Mouse (Mus musculus): Measurements from ENCODE around the gene Arhgap10. TPM values are rescaled to one million over a fixed set of nuclear protein-coding genes. Genes with fewer than 3 reads are reported as not detected.
"Not testable (repeated sequence)": the region's sequence is repeated elsewhere in the genome, so short reads cannot be mapped to it uniquely, and the experiment has no call there.

The Arhgap10 gene
- polyA plus RNA-seq, 1 experiment from 2014 or later = 34.1 TPM

GRCm38 (mm10) chr8:77327326-77327725 is 190.4 kb downstream of the Arhgap10 start:
- H3K27ac ChIP-seq = no peak overlapping the region
- no peak overlapping the region for H3K9ac ChIP-seq
- H3K4me2 ChIP-seq = no peak overlapping the region
- ATAC-seq (replicated peaks; ENCODE audit: low FRiP score) = no peak
- no peaks in the 10 kb centered on the region for H3K27me3 ChIP-seq
- H3K9me3 ChIP-seq (replicated peaks) = no peaks in the 10 kb centered on the region
- no peak overlapping the region for H3K4me3 ChIP-seq (replicated peaks)
- 91% methylated on average over 4 of the region's 4 CpGs for WGBS
- 0 out of 2 replicates have a peak, but pooled peaks cover under 1% of the 10 kb centered on the region for H3K36me3 ChIP-seq
- H3K4me1 ChIP-seq = peaks cover 29% of the 10 kb centered on the region

DNA sequence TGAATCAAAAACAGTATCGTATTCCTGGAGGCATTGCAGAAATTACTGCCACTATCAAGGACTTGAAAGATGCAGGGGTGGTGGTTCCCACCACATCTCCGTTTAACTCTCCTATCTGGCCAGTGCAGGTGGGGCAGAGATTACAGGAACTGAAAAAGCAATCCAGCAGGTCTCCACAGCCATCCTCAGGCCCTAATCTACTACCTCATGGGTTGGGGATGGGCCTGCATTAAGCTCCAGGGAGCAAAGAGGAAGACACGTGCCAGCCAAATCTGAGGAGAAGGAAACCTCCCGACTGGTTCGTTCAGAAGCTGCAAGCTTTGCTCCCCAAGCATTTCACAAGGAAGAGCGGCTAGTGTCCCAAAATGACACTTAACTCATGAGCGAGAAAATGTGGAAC is 195.0 kb downstream of the Arhgap10 start:
- not testable (repeated sequence) for H3K4me3 ChIP-seq (replicated peaks); H3K9me3 ChIP-seq (replicated peaks); H3K9ac ChIP-seq; H3K4me2 ChIP-seq; H3K36me3 ChIP-seq; ATAC-seq (replicated peaks; ENCODE audit: low FRiP score); H3K27ac ChIP-seq; H3K4me1 ChIP-seq; H3K27me3 ChIP-seq
- 80% methylated on average over 6 of the region's 7 CpGs for WGBS

DNA sequence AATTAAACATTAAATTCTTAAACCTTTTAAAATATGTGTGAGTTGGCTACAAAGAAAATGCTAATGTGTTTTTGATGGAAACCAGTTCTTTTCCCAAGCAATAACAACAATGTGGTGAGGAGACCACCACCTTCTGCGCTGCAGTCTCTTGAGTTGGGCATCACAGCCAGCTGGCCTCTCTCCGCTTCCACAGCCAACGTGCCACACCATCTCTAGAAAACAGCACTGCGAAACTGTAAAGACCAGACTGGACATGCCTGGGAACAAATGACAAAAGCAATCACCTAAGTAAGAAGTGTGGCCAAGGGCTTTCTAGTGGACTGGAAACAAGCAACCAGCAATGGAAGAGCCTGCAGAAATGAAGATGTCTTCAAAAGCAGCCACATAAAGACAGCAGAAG is 195.9 kb downstream of the Arhgap10 start:
- H3K4me1 ChIP-seq = 0 out of 2 replicates have a peak, but pooled peaks cover 2% of the 10 kb centered on the region
- H3K4me3 ChIP-seq (replicated peaks) = no peak overlapping the region
- no peaks in the 10 kb centered on the region for H3K27me3 ChIP-seq
- ATAC-seq (replicated peaks; ENCODE audit: low FRiP score) = no peak
- H3K9me3 ChIP-seq (replicated peaks) = no peaks in the 10 kb centered on the region
- 0 out of 2 replicates have a peak, but pooled peaks cover 6% of the 10 kb centered on the region for H3K36me3 ChIP-seq
- no peak overlapping the region for H3K9ac ChIP-seq
- no peak overlapping the region for H3K4me2 ChIP-seq
- H3K27ac ChIP-seq = no peak overlapping the region
- WGBS = 93% methylated on average over 4 of the region's 4 CpGs

DNA sequence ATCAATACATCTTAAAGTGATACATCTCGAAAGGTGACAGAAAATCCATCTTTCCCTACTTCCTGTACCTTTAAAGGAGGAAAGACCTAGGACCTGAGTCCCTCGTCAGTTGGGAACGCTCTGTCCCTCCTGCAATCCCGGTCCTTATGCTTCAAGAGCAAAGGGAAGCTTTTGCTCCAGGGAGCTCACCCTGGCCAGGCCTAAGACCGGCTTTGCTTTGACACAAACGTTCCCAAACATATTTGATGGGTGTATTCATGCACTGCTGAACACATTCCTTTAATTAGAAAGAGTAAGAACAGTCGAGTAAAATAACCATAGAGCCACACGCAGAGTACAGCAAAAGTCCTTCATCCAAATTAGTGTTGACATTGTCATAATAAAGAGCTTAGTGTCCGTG is 199.2 kb downstream of the Arhgap10 start:
- H3K9me3 ChIP-seq (replicated peaks) = no peaks in the 10 kb centered on the region
- ATAC-seq (replicated peaks; ENCODE audit: low FRiP score) = no peak
- no peak overlapping the region for H3K9ac ChIP-seq
- no peaks in the 10 kb centered on the region for H3K27me3 ChIP-seq
- no peak overlapping the region for H3K27ac ChIP-seq
- 0 out of 2 replicates have a peak, but pooled peaks cover 2% of the 10 kb centered on the region for H3K4me1 ChIP-seq
- no peak overlapping the region for H3K4me3 ChIP-seq (replicated peaks)
- H3K36me3 ChIP-seq = 0 out of 2 replicates have a peak, but pooled peaks cover 6% of the 10 kb centered on the region
- WGBS = 77% methylated on average over 9 of the region's 9 CpGs
- H3K4me2 ChIP-seq = no peak overlapping the region

DNA sequence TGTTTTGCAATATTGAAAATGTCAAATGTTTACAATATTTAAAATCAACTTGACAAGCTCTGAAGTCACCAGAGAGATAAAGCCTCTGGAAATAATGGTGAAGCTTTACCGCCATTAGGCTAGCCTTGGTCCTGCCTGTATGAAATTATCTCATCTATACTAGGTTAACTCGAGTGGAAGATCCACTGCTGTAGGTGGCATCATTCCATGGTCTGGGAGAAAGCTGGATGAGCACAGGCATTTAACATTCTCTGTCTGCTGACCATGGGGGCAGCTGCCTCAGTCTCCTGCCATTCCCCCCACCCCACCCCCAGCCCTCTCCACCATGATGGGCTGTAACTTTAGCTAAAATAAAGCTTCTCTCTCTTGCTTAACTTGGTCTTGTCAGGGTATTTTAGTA is 200.0 kb downstream of the Arhgap10 start:
- Histone ChIP-seq H3K36me3 (0 out of 2 replicates have a peak, but pooled peaks cover 6% of the 10 kb centered on the region), H3K4me3 (replicated peaks) (no peak overlapping the region), H3K4me1 (0 out of 2 replicates have a peak, but pooled peaks cover 2% of the 10 kb centered on the region), H3K9ac (no peak overlapping the region), H3K27me3 (no peaks in the 10 kb centered on the region), H3K9me3 (replicated peaks) (no peaks in the 10 kb centered on the region), H3K4me2 (no peak overlapping the region), H3K27ac (no peak overlapping the region)
- no peak for ATAC-seq (replicated peaks; ENCODE audit: low FRiP score)
- WGBS = 89% methylated on average over 2 of the region's 2 CpGs

DNA sequence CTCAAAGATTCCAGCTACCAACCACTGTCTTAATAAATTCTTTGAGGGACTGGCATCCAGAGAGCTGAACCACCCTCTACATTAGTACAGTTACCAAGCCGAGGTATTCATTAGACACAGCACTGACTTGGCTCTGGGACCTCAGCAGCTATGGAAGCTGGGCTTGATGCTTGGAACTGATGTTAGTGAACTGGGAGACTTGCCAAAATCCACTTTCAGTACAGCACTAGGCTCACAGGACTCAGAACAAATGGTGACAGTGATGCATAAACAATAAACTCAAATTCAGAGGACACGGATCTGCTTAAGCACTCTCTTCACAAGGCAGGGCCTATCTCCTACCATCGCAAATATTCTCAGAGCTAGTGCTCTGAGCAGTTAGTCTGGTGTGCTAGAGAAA is 204.8 kb downstream of the Arhgap10 start:
- peaks cover 11% of the 10 kb centered on the region for H3K36me3 ChIP-seq
- H3K4me1 ChIP-seq = no peaks in the 10 kb centered on the region
- H3K27me3 ChIP-seq = no peaks in the 10 kb centered on the region
- no peak overlapping the region for H3K4me3 ChIP-seq (replicated peaks)
- H3K27ac ChIP-seq = no peak overlapping the region
- ATAC-seq (replicated peaks; ENCODE audit: low FRiP score) = no peak
- no peak overlapping the region for H3K9ac ChIP-seq
- no peak overlapping the region for H3K4me2 ChIP-seq
- H3K9me3 ChIP-seq (replicated peaks) = no peaks in the 10 kb centered on the region
- WGBS = 75% methylated on average over 3 of the region's 3 CpGs

DNA sequence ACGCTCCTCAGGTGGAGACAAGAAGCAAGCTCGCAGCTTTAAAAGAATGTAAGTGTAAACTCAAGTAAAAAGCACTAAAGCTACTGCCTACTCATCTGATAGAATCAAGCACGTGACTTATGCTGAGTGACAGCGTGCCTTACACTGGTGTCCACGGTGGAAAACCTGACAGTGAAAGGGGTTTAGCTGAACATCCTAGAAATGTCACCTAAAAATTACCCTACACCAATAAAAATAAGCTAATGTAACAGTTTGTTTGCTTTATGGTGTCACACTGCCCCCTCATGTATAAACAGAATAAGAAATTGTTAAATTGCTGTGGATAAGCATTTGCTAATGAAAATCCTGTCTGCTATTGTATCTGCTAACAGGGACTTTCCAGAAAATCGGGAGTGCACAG is 206.0 kb downstream of the Arhgap10 start:
- Histone ChIP-seq H3K4me1 (no peaks in the 10 kb centered on the region), H3K9me3 (replicated peaks) (no peaks in the 10 kb centered on the region), H3K9ac (no peak overlapping the region), H3K4me3 (replicated peaks) (no peak overlapping the region), H3K27me3 (no peaks in the 10 kb centered on the region), H3K27ac (no peak overlapping the region), H3K36me3 (peaks cover 11% of the 10 kb centered on the region), H3K4me2 (no peak overlapping the region)
- WGBS = 81% methylated on average over 6 of the region's 6 CpGs
- no peak for ATAC-seq (replicated peaks; ENCODE audit: low FRiP score)

- Histone ChIP-seq H3K4me3 (replicated peaks) (no peak overlapping the region), H3K4me1 (no peaks in the 10 kb centered on the region), H3K9me3 (replicated peaks) (0 out of 2 replicates have a peak, but pooled peaks cover 2% of the 10 kb centered on the region), H3K9ac (no peak overlapping the region), H3K27me3 (no peaks in the 10 kb centered on the region), H3K4me2 (no peak overlapping the region), H3K36me3 (peaks cover 11% of the 10 kb centered on the region), H3K27ac (no peak overlapping the region)
- WGBS = 89% methylated on average over 10 of the region's 10 CpGs
- ATAC-seq (replicated peaks; ENCODE audit: low FRiP score) = no peak
These were observed 207.2 kb downstream of the Arhgap10 start for GRCm38 (mm10) chr8:77310541-77310940.

DNA sequence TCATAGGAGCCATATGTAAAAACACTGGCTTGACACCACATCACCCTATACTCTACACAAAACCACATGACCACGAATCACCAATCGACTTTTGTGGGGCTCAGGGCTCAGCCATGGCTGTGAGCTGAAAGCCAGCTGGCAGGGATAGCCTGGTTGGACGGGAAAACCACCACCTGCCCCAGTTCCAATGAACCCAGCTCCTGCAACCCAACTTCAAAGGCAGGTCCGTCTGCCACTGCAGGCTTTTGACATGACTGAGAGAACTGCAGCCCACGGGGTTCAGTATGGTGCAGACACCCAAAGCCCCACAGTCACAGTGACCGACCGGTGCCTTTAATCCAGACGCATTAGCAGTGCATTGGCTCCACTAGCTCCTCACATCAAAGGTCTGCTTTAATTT is 207.7 kb downstream of the Arhgap10 start:
- Histone ChIP-seq H3K27me3 (no peaks in the 10 kb centered on the region), H3K36me3 (peaks cover 11% of the 10 kb centered on the region), H3K4me1 (no peaks in the 10 kb centered on the region), H3K27ac (no peak overlapping the region), H3K9me3 (replicated peaks) (0 out of 2 replicates have a peak, but pooled peaks cover 3% of the 10 kb centered on the region), H3K4me2 (no peak overlapping the region), H3K4me3 (replicated peaks) (no peak overlapping the region), H3K9ac (no peak overlapping the region)
- 76% methylated on average over 8 of the region's 8 CpGs for WGBS
- ATAC-seq (replicated peaks; ENCODE audit: low FRiP score) = no peak

DNA sequence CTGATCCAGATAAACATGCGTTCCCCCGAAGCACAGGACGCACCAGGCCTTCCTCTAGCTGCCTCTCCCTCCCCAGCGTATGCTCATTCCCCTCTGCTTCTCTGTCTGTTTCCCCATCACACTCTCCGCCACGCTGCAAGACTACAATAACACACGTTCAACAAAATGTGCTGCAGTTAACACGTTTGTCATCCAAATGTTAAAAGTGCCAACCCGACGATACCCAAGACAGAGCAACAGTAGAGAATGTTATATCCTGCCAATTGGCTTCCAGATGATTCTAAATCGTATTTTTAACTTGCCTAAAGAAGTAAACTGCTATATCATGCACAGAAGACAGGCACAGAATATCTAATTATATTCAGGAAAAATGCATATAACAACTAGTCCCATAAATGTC is 223.2 kb downstream of the Arhgap10 start:
- no peak for ATAC-seq (replicated peaks; ENCODE audit: low FRiP score)
- no peak overlapping the region for H3K4me2 ChIP-seq
- H3K27ac ChIP-seq = no peak overlapping the region
- 84% methylated on average over 11 of the region's 11 CpGs for WGBS
- H3K36me3 ChIP-seq = peaks cover 23% of the 10 kb centered on the region
- H3K4me1 ChIP-seq = no peaks in the 10 kb centered on the region
- no peaks in the 10 kb centered on the region for H3K27me3 ChIP-seq
- H3K9ac ChIP-seq = no peak overlapping the region
- H3K4me3 ChIP-seq (replicated peaks) = no peak overlapping the region
- no peaks in the 10 kb centered on the region; the same call in 1 of the 2 replicates for H3K9me3 ChIP-seq (replicated peaks)

DNA sequence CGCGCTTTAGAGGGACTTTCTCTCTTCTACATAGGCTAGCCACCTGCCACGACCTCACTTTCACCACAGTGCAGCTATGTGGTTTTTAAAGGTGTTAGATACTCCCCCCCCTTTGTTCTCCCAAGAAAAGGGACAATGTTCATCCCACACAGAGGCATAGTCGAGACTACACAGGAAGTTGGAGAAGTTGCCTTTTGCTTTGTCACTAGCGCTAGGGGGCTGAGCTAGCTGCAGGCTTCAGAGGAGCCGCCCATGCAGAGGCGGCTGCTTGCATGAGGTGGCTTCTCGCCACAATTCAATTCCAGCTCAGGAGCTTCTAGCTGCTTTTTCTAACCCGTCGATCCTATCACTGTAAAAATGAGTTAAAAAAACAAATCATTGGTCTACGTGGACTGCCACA is 225.1 kb downstream of the Arhgap10 start:
- Histone ChIP-seq H3K27me3 (no peaks in the 10 kb centered on the region), H3K9ac (no peak overlapping the region), H3K4me3 (replicated peaks) (no peak overlapping the region), H3K4me1 (no peaks in the 10 kb centered on the region), H3K27ac (no peak overlapping the region), H3K4me2 (no peak overlapping the region), H3K9me3 (replicated peaks) (no peaks in the 10 kb centered on the region; the same call in 1 of the 2 replicates), H3K36me3 (peaks cover 19% of the 10 kb centered on the region)
- ATAC-seq (replicated peaks; ENCODE audit: low FRiP score) = no peak
- 77% methylated on average over 11 of the region's 11 CpGs for WGBS

DNA sequence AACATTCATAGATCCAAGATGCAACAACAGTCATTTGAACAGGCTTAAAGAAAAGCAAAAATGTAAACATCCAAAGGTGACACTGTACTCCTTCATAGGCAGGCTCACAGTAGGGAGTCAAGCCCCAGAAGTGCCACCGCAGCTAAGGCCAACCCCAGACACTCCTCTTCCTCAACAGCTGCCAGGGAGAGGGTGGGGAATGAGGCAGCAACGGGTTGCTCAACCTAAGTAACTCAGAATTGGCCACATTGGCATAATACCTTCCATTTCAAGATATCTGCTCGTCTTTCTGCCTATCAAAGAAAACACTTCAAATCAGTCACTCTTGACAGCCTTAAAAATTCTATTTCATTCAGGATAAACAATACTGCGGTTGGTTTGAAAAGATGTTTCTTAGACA is 225.6 kb downstream of the Arhgap10 start:
- WGBS = 81% methylated on average over 4 of the region's 4 CpGs
- Histone ChIP-seq H3K9me3 (replicated peaks) (no peaks in the 10 kb centered on the region; the same call in 1 of the 2 replicates), H3K36me3 (peaks cover 13% of the 10 kb centered on the region), H3K4me3 (replicated peaks) (no peak overlapping the region), H3K4me2 (no peak overlapping the region), H3K9ac (no peak overlapping the region), H3K27ac (no peak overlapping the region), H3K4me1 (no peaks in the 10 kb centered on the region), H3K27me3 (no peaks in the 10 kb centered on the region)
- ATAC-seq (replicated peaks; ENCODE audit: low FRiP score) = no peak

DNA sequence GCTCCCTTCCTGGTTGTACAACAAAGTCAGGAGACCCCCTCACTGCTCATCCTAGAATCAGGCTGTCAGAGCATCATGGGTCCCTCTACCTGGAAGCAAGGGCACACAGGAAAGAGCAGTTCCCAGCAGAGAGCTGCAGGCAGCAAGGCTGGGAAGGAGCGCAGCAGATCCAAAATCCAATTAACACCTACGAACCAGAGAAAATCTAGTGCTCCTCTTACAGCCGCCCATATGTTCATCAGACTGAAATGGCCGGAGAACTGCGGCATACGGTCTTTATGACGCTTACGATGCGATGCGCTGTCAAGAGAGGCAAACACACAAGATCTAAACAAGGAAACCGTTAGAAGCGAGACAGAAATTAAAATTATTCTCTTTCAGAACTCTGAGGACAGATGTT is 229.3 kb downstream of the Arhgap10 start:
- 88% methylated on average over 12 of the region's 12 CpGs for WGBS

More for the DNA sequence above, 229.3 kb downstream of the Arhgap10 start:
- H3K27ac ChIP-seq = no peak overlapping the region
- no peak overlapping the region for H3K4me2 ChIP-seq
- H3K36me3 ChIP-seq = no peaks in the 10 kb centered on the region
- H3K4me3 ChIP-seq (replicated peaks) = no peak overlapping the region
- H3K27me3 ChIP-seq = no peaks in the 10 kb centered on the region
- H3K9ac ChIP-seq = no peak overlapping the region
- H3K9me3 ChIP-seq (replicated peaks) = no peaks in the 10 kb centered on the region
- no peak for ATAC-seq (replicated peaks; ENCODE audit: low FRiP score)
- no peaks in the 10 kb centered on the region for H3K4me1 ChIP-seq

All from kidney, embryonic 15.5 days (tissue).